Mouse (Mus musculus) heart, embryonic 11.5 days (tissue): ENCODE data around the gene Gm37240. TPM values are rescaled to one million over a fixed set of nuclear protein-coding genes. Genes with fewer than 3 reads are reported as not detected.
A peak's percentile ranks its signal among the peaks of the same experiment; 100 is the strongest.

Source experiments
- ATAC-seq: fragments of 200-750 bp; cut with Nextera tagmentation; replicated peaks from 2 replicates; pipeline ENCODE4 v1.8.0; 2017; ENCODE audit warnings: moderate library complexity; ENCODE audit not compliant: insufficient number of reproducible peaks, low FRiP score, low TSS enrichment
- H3K27ac ChIP-seq: fragments of 300-500 bp; sonication (generic); 2 replicates; pipeline ENCODE4 v1.5.1; 2014; ENCODE audit warnings: mild to moderate bottlenecking, low read depth, low read length
- H3K27me3 ChIP-seq: fragments of 300-500 bp; sonication (generic); 2 replicates; pipeline ENCODE4 v1.6.1; 2014; ENCODE audit warnings: mild to moderate bottlenecking, low read length, mixed read lengths; ENCODE audit not compliant: control insufficient read depth, insufficient read depth
- H3K36me3 ChIP-seq: fragments of 300-500 bp; sonication (generic); 2 replicates; pipeline ENCODE4 v1.6.1; 2014; ENCODE audit warnings: mild to moderate bottlenecking, low read length, moderate library complexity, mixed read lengths; ENCODE audit not compliant: control insufficient read depth, insufficient read depth
- H3K4me1 ChIP-seq: fragments of 300-500 bp; sonication (generic); 2 replicates; pipeline ENCODE4 v1.6.1; 2014; ENCODE audit warnings: low read length; ENCODE audit not compliant: control insufficient read depth, insufficient read depth
- H3K4me2 ChIP-seq: fragments of 300-500 bp; sonication (generic); 2 replicates; pipeline ENCODE4 v1.6.1; 2014; ENCODE audit warnings: mild to moderate bottlenecking, moderate library complexity
- H3K4me3 ChIP-seq: fragments of 300-500 bp; sonication (generic); 2 replicates; pipeline ENCODE4 v1.5.1; 2014; ENCODE audit warnings: low read depth, low read length
- H3K9ac ChIP-seq: fragments of 300-500 bp; sonication (generic); 2 replicates; pipeline ENCODE4 v1.6.1; 2014; ENCODE audit warnings: mild to moderate bottlenecking, low read depth, low read length, moderate library complexity
- H3K9me3 ChIP-seq: fragments of 300-500 bp; sonication (generic); replicated peaks from 2 replicates; pipeline ENCODE4 v1.6.1; 2016; ENCODE audit warnings: low read length; ENCODE audit not compliant: control insufficient read depth
- WGBS: fragments of 180-500 bp; shearing (Covaris S2); extraction: QIAGEN DNeasy Blood & Tissue Kit; methylation state at CpG from one replicate; pipeline ENCODE4 v1.1.7; 2014; ENCODE audit not compliant: insufficient replicate concordance; 5-methylcytosine and 5-hydroxymethylcytosine counted together
- polyA plus RNA-seq: library from polyadenylated mRNA; unstranded; fragments of >200 nt; fragmentation: Nextera tagmentation; extraction: Ambion mirVana; gene quantifications from 2 replicates; pipeline ENCODE4 v1.2.1, GENCODE M21; 2014

The Gm37240 gene
- polyA plus RNA-seq, 1 experiment from 2014 or later = 4.5 TPM

DNA sequence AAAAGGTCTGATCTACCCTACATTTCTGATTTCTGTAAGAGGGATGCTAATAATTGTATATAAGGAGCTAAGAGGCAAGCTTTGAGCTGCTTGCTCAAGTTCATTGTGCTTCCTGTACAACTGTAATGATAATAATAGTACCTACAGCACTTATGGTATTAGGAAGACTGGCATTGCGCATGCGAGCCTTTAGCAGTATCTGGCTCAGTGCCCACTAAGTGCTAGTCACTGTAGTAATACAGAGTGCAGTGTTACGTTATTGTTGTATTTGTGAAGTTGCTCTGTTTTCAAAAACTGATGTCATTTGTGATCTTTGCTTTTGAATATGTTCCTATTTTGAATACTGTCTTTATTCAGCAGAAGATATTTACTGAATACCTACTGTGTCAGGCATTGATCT lies 1060.9 kb downstream of the Gm37240 start:
- no peak for ATAC-seq
- no peaks in the 10 kb centered on the region for H3K9me3 ChIP-seq
- no peak overlapping the region for H3K4me3 ChIP-seq
- no peaks in the 10 kb centered on the region for H3K4me1 ChIP-seq
- H3K9ac ChIP-seq = no peak overlapping the region
- no peaks in the 10 kb centered on the region for H3K36me3 ChIP-seq
- no peak overlapping the region for H3K4me2 ChIP-seq
- no peaks in the 10 kb centered on the region for H3K27me3 ChIP-seq
- no peak overlapping the region for H3K27ac ChIP-seq
- 65% methylated on average over 3 of the region's 3 CpGs for WGBS

DNA sequence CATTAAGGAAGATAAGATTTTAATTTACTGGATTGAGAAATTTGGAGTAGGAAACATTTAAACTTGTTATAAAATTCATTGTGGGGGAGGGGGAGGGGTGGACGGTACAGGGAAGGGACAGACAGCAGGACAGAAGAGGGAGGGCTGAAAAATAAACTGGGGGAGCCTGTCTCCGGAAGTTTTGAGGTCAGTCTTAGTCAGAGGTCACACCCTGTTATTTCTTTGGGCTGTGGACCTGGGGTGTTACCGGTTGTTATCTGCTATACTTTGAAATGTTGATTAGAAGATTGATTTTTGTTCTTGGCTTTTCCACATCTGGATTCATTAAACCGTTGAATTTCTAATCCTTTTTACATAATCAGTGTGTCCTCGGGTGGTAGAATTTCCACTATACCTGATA lies 1061.3 kb downstream of the Gm37240 start:
- H3K27me3 ChIP-seq = no peaks in the 10 kb centered on the region
- H3K4me3 ChIP-seq = no peak overlapping the region
- no peaks in the 10 kb centered on the region for H3K4me1 ChIP-seq
- H3K9ac ChIP-seq = no peak overlapping the region
- no peaks in the 10 kb centered on the region for H3K9me3 ChIP-seq
- no peaks in the 10 kb centered on the region for H3K36me3 ChIP-seq
- no peak overlapping the region for H3K4me2 ChIP-seq
- H3K27ac ChIP-seq = no peak overlapping the region
- WGBS = 31% methylated on average over 5 of the region's 5 CpGs
- no peak for ATAC-seq

DNA sequence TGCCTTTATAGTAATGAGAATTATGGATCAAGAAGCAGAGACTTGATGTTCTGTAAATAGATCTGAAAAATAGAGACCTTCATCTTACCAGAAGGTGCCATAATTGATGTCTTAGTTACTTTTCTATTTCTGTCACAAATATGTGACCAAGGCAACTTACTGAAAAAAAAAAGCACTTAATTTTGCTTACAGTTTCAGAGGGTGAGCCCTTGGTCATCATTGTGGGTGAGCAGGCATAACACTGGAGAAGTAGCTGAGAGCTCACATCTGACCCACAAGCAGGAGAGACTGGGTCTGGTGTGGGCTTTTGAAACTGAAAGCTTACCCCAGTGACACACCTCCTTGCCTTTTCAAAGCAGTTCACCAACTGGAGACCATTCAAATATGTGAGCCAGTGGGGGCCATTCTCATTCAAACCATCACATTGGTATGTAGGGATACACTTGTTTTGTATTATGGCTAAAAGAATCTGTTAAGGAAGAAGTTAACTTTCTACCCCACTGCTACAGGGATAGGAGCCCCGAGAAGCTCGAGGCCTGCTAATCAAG lies 1066.6 kb downstream of the Gm37240 start:
- no peak for ATAC-seq
- no peaks in the 10 kb centered on the region for H3K27me3 ChIP-seq
- no peak overlapping the region for H3K4me3 ChIP-seq
- H3K4me2 ChIP-seq = no peak overlapping the region
- WGBS = 66% methylated on average over 2 of the region's 2 CpGs
- no peaks in the 10 kb centered on the region for H3K36me3 ChIP-seq
- peaks cover 8% of the 10 kb centered on the region; the same call in 1 of the 2 replicates for H3K4me1 ChIP-seq
- H3K9ac ChIP-seq = no peak overlapping the region
- no peak overlapping the region for H3K27ac ChIP-seq
- no peaks in the 10 kb centered on the region for H3K9me3 ChIP-seq

DNA sequence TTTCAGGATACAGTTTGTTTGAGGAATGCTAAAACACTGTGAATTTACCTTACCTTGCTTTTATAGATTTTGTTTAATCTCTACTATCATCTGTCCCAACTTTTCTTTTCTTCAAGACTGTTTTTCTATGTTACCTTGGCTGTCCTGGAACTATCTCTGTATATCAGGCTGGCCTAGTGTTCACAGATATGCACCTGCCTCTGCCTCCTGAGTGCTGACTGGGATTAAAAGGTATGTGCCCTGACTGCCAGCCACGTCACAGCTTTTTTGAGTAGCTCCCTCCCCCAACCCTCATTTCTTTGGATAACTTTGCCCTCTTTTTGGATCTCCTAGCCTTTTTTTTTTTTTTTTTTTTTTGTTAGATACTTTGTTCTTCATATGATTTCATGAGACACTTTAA lies 1070.4 kb downstream of the Gm37240 start:
- H3K4me3 ChIP-seq = no peak overlapping the region
- H3K4me2 ChIP-seq = no peak overlapping the region
- no peak overlapping the region for H3K9ac ChIP-seq
- H3K27me3 ChIP-seq = no peaks in the 10 kb centered on the region
- no peaks in the 10 kb centered on the region for H3K9me3 ChIP-seq
- H3K27ac ChIP-seq = no peak overlapping the region
- H3K4me1 ChIP-seq = peaks cover 15% of the 10 kb centered on the region; the same call in 1 of the 2 replicates
- 73% methylated on average over 1 of the region's 1 CpGs for WGBS
- ATAC-seq = no peak
- no peaks in the 10 kb centered on the region for H3K36me3 ChIP-seq

DNA sequence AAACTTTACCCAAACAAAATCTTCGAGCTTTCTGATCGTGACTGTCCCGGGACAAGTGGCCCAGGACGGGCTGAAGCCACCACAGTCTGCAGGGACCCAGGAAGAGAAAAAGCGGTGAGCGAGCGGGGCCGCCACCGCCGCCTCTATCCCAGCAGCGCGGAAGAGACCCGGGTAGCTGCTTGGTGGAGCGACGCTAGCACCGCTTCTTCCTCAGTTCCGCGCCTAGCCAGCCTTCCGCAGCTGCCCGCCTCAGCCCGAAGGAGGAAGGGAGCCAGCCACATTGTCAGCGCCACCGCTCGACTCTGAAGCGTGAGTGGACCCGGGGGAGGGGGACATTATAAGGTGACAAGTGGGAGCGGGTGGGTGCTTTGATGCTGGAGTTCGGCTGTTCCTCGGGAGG lies 1071.9 kb downstream of the Gm37240 start:
- peaks cover 15% of the 10 kb centered on the region; the same call in 1 of the 2 replicates for H3K4me1 ChIP-seq
- H3K4me2 ChIP-seq = peak overlapping the region; percentile 99
- peak overlapping the region; percentile 99 for H3K4me3 ChIP-seq
- under 1% methylated on average over 29 of the region's 29 CpGs for WGBS
- no peaks in the 10 kb centered on the region for H3K36me3 ChIP-seq
- H3K27me3 ChIP-seq = no peaks in the 10 kb centered on the region
- no peaks in the 10 kb centered on the region for H3K9me3 ChIP-seq
- H3K27ac ChIP-seq = 0 out of 2 replicates have a peak overlapping the region, but pooled peaks have one; percentile 97
- H3K9ac ChIP-seq = peak overlapping the region; percentile 89
- no peak for ATAC-seq

DNA sequence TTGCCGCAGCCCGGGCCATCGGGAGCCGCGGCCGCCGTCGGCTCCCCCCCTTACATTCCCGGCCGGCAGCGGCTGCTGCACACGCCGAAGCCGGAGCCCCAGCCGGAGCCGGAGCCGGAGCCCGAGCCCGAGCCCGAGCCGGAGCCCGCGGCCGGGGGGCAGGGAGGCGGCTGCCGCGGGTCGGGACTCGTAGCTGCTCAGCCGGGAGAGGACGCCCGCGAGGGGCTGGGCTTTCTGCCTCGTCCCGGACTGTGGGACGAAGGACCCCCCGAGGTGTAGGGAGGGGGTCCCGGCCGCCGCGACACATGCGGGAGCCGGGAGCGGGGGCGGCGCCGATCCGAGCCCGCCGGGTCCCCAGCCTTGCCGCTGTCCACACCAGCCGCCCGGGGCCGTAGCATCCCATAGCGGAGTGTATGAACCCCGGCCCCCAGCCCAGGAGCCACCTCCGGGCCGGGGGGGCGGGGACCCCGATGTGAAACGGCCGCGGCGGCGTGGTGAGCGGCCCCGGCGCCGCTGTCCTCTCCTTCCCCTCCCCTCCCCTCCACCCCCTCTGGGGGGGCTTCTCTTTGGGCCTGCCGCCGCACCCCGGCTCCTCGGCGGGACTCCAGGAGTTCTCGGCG lies 1072.4 kb downstream of the Gm37240 start, which contains the start of gene Fbxw7:
Gene Fbxw7, plus strand, starts transcription at position 507 of the 620 bp plus-strand sequence.
- 1% methylated on average over 32 of the region's 76 CpGs for WGBS
- H3K27ac ChIP-seq = peak within 1 kb of the TSS; percentile 97
- H3K4me2 ChIP-seq = peak within 1 kb of the TSS; percentile 99
- peak within 1 kb of the TSS; percentile 99 for H3K4me3 ChIP-seq
- peak; percentile 35 for ATAC-seq
- H3K9ac ChIP-seq = peak within 1 kb of the TSS; percentile 89
- no peaks in the 10 kb centered on the region for H3K27me3 ChIP-seq
- no peaks in the 10 kb centered on the region for H3K9me3 ChIP-seq
- no peaks in the 10 kb centered on the region for H3K36me3 ChIP-seq
- peaks cover 15% of the 10 kb centered on the region; the same call in 1 of the 2 replicates for H3K4me1 ChIP-seq

DNA sequence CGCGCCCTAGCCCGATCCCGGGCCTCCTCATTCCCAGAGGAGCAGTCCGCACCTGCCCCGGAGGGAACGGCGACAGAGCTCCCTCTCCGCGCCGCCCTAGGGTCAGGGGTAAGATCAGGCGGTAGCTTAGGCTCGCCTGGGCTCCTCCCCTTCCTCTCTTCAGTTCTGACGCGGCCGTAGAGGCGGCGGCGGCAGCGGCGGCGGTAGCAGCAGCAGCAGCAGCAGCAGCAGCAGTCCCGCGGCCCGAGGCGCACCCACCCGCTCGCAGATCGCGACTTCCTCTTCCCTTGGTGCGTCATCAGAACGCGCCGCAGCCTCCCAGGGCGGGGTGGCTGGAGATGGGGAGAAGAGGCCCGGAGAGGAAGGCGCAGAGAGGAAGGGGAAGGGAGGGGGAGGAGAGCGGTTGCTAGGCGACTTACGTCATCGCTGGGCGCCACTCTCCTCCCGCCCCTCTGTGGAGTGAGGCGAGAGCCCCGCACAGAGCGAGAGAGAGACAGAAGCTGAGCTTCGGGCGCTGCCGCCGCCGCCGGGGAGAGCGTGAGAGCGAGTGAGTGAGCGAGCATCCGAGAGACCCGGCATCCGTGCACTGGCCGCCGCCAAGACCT lies 1073.1 kb downstream of the Gm37240 start:
- Histone ChIP-seq H3K36me3 (no peaks in the 10 kb centered on the region), H3K4me1 (peaks cover 15% of the 10 kb centered on the region; the same call in 1 of the 2 replicates), H3K9ac (peak overlapping the region; percentile 89), H3K9me3 (no peaks in the 10 kb centered on the region), H3K4me3 (peak overlapping the region; percentile 99), H3K27me3 (no peaks in the 10 kb centered on the region), H3K4me2 (peak overlapping the region; percentile 99), H3K27ac (peak overlapping the region; percentile 97)
- WGBS = 0% methylated on average over 38 of the region's 60 CpGs
- peak; percentile 99 for ATAC-seq

DNA sequence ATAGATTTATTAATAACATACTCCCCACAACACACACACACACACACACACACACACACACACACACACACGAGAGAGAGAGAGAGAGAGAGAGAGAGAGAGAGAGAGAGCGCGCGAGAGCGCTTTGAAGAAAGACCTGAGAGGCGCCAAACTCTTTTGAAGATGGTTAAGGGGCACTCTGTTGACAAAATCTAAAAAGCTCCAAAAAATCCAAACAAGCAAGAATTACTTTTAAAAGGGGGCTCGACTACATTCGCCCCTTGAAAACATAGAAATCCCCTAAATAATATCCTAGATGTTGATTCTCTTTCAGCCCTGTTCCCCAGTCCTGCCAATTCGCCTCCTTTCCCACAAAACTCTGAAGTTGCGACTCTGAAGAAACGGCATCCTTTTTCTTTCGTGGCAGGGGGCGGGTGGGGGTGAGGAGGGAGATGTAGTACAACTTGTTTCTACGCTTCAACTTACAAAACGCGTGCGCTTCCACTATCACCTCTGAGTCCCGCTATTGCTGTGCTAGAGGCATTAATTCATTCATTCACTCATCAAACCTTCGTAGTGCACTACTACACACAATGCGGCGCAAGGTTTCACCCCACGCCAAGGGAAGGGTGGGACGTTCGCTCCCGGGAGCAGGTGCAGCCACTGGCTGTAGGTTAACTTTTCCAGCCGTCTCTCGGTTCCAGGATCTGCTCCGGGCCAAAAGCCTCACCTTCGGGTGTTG lies 1073.7 kb downstream of the Gm37240 start:
- Histone ChIP-seq H3K4me3 (peak overlapping the region; percentile 99), H3K27ac (peak overlapping the region; percentile 94), H3K36me3 (no peaks in the 10 kb centered on the region), H3K9me3 (no peaks in the 10 kb centered on the region), H3K27me3 (no peaks in the 10 kb centered on the region), H3K4me2 (peak overlapping the region; percentile 99), H3K9ac (peak overlapping the region; percentile 89), H3K4me1 (peaks cover 15% of the 10 kb centered on the region; the same call in 1 of the 2 replicates)
- peak; percentile 27; the same call in 1 of the 2 replicates for ATAC-seq
- under 1% methylated on average over 29 of the region's 29 CpGs for WGBS
